Mouse (Mus musculus): ENCODE measurements at regions not wholly inside any gene's neighbourhood (a gene's known extent, or its start where the extent isn't known, plus 50 kb on each side); places are given as distances from the start of the nearest gene placed in this dataset.

DNA sequence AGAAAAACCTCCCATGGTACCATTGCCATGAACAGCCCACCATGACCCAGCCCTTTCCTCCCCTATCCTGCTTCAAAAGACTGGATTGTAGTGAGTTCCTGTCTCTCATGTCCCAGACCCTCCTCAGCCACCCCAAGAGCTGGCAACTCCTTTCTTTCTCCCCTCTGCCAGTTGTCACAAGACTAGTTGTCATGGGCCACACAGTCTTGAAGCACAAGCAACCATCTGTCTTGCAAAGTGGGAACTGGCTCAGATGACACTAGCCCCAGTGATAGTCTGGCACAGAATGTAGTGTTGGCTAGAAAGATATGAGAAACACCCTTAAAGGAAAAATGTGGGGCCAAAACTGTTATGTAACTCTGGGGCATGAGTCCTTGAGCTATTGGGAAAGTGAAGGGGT is 187.8 kb downstream of the Gm9195 start:
- TF ChIP-seq CTCF (conservative IDR thresholded peaks at IDR 0.05; ENCODE audit: insufficient read depth, insufficient read length, low read depth, low read length) (no peak), POLR2A (IDR thresholded peaks at IDR 0.05; ENCODE audit: low read depth, low read length) (no peak)
- no peak for DNase-seq
- H3K4me3 ChIP-seq (ENCODE audit: insufficient read depth, low read depth, low read length), result no peak overlapping the region

GRCm38 (mm10) chr14:72300026-72300425 is 191.6 kb downstream of the Gm9195 start:
- DNase-seq, result peak; percentile 30
- no peaks in the 10 kb centered on the region for H3K36me3 ChIP-seq (ENCODE audit: control insufficient read depth, insufficient read depth, low read length)
- TF ChIP-seq CTCF (conservative IDR thresholded peaks at IDR 0.05; ENCODE audit: insufficient read depth, insufficient read length, low read depth, low read length) (0 out of 2 replicates have a peak, but pooled peaks have one; percentile 15), POLR2A (IDR thresholded peaks at IDR 0.05; ENCODE audit: low read depth, low read length) (no peak)
- H3K27ac ChIP-seq (ENCODE audit: insufficient read depth, low read depth, low read length), result no peak overlapping the region
- H3K4me1 ChIP-seq (ENCODE audit: control insufficient read depth, insufficient read depth, low read length), result no peaks in the 10 kb centered on the region
- no peaks in the 10 kb centered on the region for H3K27me3 ChIP-seq (replicated peaks; ENCODE audit: control insufficient read depth, insufficient read depth, low read length)
- 60% methylated on average over 1 of the region's 1 CpGs for WGBS
- H3K4me3 ChIP-seq (ENCODE audit: insufficient read depth, low read depth, low read length), result no peak overlapping the region

More for the DNA sequence above, 187.8 kb downstream of the Gm9195 start:
- no peaks in the 10 kb centered on the region for H3K4me1 ChIP-seq (ENCODE audit: control insufficient read depth, insufficient read depth, low read length)
- no peaks in the 10 kb centered on the region for H3K36me3 ChIP-seq (ENCODE audit: control insufficient read depth, insufficient read depth, low read length)
- H3K27me3 ChIP-seq (replicated peaks; ENCODE audit: control insufficient read depth, insufficient read depth, low read length), result no peaks in the 10 kb centered on the region
- no peak overlapping the region for H3K27ac ChIP-seq (ENCODE audit: insufficient read depth, low read depth, low read length)

DNA sequence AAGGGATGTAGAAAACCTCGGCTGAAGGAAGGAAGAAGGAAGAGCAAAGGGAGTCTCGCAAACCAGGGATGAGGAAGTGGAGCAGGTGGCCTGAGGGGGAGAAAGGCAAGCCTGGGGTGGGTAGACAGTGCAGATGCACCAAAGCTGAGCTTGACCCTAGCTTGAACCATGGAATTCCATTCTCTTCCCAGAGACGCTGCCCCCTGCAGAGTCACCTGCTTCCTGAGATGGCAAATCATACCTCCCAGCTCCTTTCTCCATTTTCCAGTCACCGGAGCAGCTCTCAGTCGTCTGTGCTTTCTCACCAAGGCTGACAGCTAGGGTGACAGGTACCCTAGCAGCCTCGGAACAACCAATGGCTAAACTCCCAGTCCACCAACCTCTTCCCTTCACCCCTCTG is 197.0 kb downstream of the Gm9195 start:
- H3K4me1 ChIP-seq (ENCODE audit: control insufficient read depth, insufficient read depth, low read length), result no peaks in the 10 kb centered on the region
- no peak for TF ChIP-seq POLR2A (IDR thresholded peaks at IDR 0.05; ENCODE audit: low read depth, low read length)
- no peak for TF ChIP-seq CTCF (conservative IDR thresholded peaks at IDR 0.05; ENCODE audit: insufficient read depth, insufficient read length, low read depth, low read length)
- H3K27me3 ChIP-seq (replicated peaks; ENCODE audit: control insufficient read depth, insufficient read depth, low read length), result no peaks in the 10 kb centered on the region
- H3K36me3 ChIP-seq (ENCODE audit: control insufficient read depth, insufficient read depth, low read length), result no peaks in the 10 kb centered on the region
- no peak for DNase-seq
- H3K4me3 ChIP-seq (ENCODE audit: insufficient read depth, low read depth, low read length), result no peak overlapping the region
- no peak overlapping the region for H3K27ac ChIP-seq (ENCODE audit: insufficient read depth, low read depth, low read length)
- WGBS, result 17% methylated on average over 6 of the region's 6 CpGs

DNA sequence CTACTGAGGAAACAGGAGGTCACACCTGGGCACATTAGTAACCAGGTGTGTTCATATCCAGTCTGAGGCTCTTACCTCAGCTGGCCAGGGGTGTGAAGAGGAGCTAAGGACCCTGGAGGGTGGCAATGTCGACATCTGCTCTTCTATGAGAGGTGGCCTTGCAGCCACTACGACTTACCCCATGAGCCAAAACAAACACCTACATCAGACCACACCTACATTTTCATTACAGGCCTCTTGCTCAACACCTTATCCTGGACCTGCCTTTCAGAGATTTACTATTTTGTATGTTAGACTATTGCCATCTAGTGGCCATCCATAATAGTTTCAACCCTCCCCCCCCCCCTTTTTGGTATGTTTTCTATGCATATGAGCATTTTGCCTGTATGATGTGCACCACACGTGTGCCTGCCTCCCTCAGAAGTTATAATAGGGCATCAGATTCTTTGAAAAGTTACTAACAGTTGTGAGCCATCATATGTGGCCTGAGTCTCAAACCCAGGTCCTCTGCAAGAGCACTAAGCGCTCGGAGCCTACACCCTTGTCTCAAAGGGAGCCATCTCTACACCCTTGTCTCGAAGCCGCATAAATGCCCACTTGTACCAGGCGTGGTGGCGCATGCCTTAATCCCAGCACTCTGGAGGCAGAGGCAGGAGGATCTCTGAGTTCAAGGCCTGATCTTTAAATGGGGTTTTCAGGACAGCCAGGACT is 197.8 kb downstream of the Gm9195 start:
- Histone ChIP-seq H3K4me1 (ENCODE audit: control insufficient read depth, insufficient read depth, low read length) (no peaks in the 10 kb centered on the region), H3K4me3 (ENCODE audit: insufficient read depth, low read depth, low read length) (no peak overlapping the region), H3K27me3 (replicated peaks; ENCODE audit: control insufficient read depth, insufficient read depth, low read length) (no peaks in the 10 kb centered on the region), H3K36me3 (ENCODE audit: control insufficient read depth, insufficient read depth, low read length) (no peaks in the 10 kb centered on the region), H3K27ac (ENCODE audit: insufficient read depth, low read depth, low read length) (no peak overlapping the region)
- TF ChIP-seq CTCF (conservative IDR thresholded peaks at IDR 0.05; ENCODE audit: insufficient read depth, insufficient read length, low read depth, low read length), result no peak
- TF ChIP-seq POLR2A (IDR thresholded peaks at IDR 0.05; ENCODE audit: low read depth, low read length), result no peak
- WGBS, result 66% methylated on average over 9 of the region's 9 CpGs
- peak; percentile 4 for DNase-seq

DNA sequence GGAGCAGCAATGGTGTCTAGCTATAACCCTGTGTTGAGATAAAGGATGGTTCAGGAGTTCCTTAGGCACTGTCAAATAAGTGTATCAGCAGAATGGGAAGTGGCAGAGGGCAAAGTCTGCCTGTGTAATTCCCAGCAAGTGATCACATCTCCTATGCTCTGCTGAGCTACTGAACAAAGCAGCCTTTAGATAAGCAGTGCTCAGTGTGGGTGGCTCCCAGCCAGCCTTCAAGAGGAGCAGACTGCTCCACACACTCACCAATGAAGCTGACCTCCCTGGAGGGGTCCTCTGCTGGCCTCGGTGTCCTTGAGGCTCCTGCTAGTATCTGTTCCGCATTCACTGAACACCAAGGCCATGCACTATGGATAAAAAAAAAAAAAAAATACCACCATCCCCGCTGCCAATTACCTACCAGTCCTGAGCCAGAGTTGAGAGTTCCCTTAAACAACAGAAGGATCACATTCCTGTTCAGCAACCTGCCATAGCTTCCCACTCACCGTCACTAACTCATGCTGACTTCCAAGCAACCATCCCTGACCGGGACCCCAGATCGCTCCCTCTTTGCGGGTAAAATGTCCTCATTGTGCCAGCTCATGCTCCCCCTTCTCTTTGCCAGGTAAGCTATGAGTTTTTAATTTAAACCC is 198.9 kb downstream of the Gm9195 start:
- DNase-seq, result no peak
- Histone ChIP-seq H3K36me3 (ENCODE audit: control insufficient read depth, insufficient read depth, low read length) (no peaks in the 10 kb centered on the region), H3K4me3 (ENCODE audit: insufficient read depth, low read depth, low read length) (no peak overlapping the region), H3K27me3 (replicated peaks; ENCODE audit: control insufficient read depth, insufficient read depth, low read length) (no peaks in the 10 kb centered on the region), H3K27ac (ENCODE audit: insufficient read depth, low read depth, low read length) (no peak overlapping the region), H3K4me1 (ENCODE audit: control insufficient read depth, insufficient read depth, low read length) (no peaks in the 10 kb centered on the region)
- TF ChIP-seq CTCF (conservative IDR thresholded peaks at IDR 0.05; ENCODE audit: insufficient read depth, insufficient read length, low read depth, low read length), result no peak
- TF ChIP-seq POLR2A (IDR thresholded peaks at IDR 0.05; ENCODE audit: low read depth, low read length), result no peak
- WGBS, result 58% methylated on average over 7 of the region's 7 CpGs

DNA sequence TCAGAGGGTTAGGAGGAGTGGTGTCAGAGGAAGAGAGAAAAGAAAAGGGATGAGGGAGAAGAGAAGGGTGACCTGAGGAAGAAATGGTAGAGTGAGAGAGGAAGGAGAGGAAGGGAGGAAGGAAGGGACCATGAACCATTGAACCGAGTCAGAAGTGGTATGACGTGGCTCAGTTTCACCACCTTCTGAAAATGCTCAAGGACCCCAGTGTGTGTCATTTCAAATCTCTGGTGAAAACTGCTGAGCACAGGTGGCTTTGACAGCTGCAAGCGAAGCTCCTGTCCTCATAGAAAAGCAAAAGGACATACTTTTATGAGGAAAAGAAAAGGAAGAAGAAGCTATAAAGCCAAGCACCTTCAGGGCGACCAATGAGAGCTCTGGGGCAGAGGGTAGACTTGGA is 214.3 kb downstream of the Gm9195 start:
- DNase-seq, result no peak
- TF ChIP-seq POLR2A (IDR thresholded peaks at IDR 0.05; ENCODE audit: low read depth, low read length) (no peak), CTCF (conservative IDR thresholded peaks at IDR 0.05; ENCODE audit: insufficient read depth, insufficient read length, low read depth, low read length) (no peak)
- Histone ChIP-seq H3K4me1 (ENCODE audit: control insufficient read depth, insufficient read depth, low read length) (no peaks in the 10 kb centered on the region), H3K36me3 (ENCODE audit: control insufficient read depth, insufficient read depth, low read length) (no peaks in the 10 kb centered on the region), H3K27ac (ENCODE audit: insufficient read depth, low read depth, low read length) (no peak overlapping the region), H3K27me3 (replicated peaks; ENCODE audit: control insufficient read depth, insufficient read depth, low read length) (no peaks in the 10 kb centered on the region; the same call in 1 of the 2 replicates), H3K4me3 (ENCODE audit: insufficient read depth, low read depth, low read length) (no peak overlapping the region)
- 80% methylated on average over 4 of the region's 4 CpGs for WGBS

GRCm38 (mm10) chr14:72259255-72259654 is 232.4 kb downstream of the Gm9195 start:
- 48% methylated on average over 2 of the region's 2 CpGs for WGBS
- TF ChIP-seq POLR2A (IDR thresholded peaks at IDR 0.05; ENCODE audit: low read depth, low read length) (no peak), CTCF (conservative IDR thresholded peaks at IDR 0.05; ENCODE audit: insufficient read depth, insufficient read length, low read depth, low read length) (no peak)
- Histone ChIP-seq H3K27ac (ENCODE audit: insufficient read depth, low read depth, low read length) (no peak overlapping the region), H3K27me3 (replicated peaks; ENCODE audit: control insufficient read depth, insufficient read depth, low read length) (no peaks in the 10 kb centered on the region; the same call in 1 of the 2 replicates), H3K4me1 (ENCODE audit: control insufficient read depth, insufficient read depth, low read length) (no peaks in the 10 kb centered on the region), H3K36me3 (ENCODE audit: control insufficient read depth, insufficient read depth, low read length) (no peaks in the 10 kb centered on the region), H3K4me3 (ENCODE audit: insufficient read depth, low read depth, low read length) (no peak overlapping the region)
- no peak for DNase-seq
